In genomic region chr11:88495018-88495417, GRCm38 (mm10) we compare ENCODE assay signal across 1 mouse cellular context.
TF ChIP-seq lines count a peak whose summit lies in the region.

No protein-coding gene starts in this region.

TF ChIP-seq in CH12.LX, 34 proteins besides CTCF, POLR2A, EP300 and RAD21 (continued from another document):
- TF ChIP-seq MAZ (IDR thresholded peaks at IDR 0.05; ENCODE audit: low read depth, low read length) (0 out of 2 replicates have a peak, but pooled peaks have one; percentile 58), HCFC1 (IDR thresholded peaks at IDR 0.05; ENCODE audit: low read depth, low read length) (no peak; the same call in 1 of the 2 replicates), GABPA (IDR thresholded peaks at IDR 0.05; ENCODE audit: insufficient replicate concordance, low read depth, low read length) (no peak), ZC3H11A (IDR thresholded peaks at IDR 0.05; ENCODE audit: low read depth, low read length) (peak; percentile 9; the same call in 1 of the 2 replicates), MEF2A (IDR thresholded peaks at IDR 0.05; ENCODE audit: borderline replicate concordance, low read depth, low read length) (no peak), IRF4 (IDR thresholded peaks at IDR 0.05; ENCODE audit: low read depth, low read length) (0 out of 2 replicates have a peak, but pooled peaks have one; percentile 19), MYC (IDR thresholded peaks at IDR 0.05; ENCODE audit: low read depth, low read length) (no peak), NELFE (IDR thresholded peaks at IDR 0.05; ENCODE audit: low read depth, low read length) (no peak), SMC3 (IDR thresholded peaks at IDR 0.05; ENCODE audit: low read depth, low read length) (peak; percentile 66), ZKSCAN1 (IDR thresholded peaks at IDR 0.05; ENCODE audit: borderline replicate concordance, low read depth, low read length) (no peak), RCOR1 (conservative IDR thresholded peaks at IDR 0.05; ENCODE audit: low read depth, low read length) (no peak), KAT2A (IDR thresholded peaks at IDR 0.05; ENCODE audit: insufficient replicate concordance, low read length) (no peak), TBP (conservative IDR thresholded peaks at IDR 0.05; ENCODE audit: low read depth, low read length) (no peak), ETS1 (conservative IDR thresholded peaks at IDR 0.05; ENCODE audit: low read depth, low read length) (0 out of 2 replicates have a peak, but pooled peaks have one; percentile 7), BHLHE40 (IDR thresholded peaks at IDR 0.05; ENCODE audit: low read depth, low read length) (peak; percentile 31; the same call in 1 of the 2 replicates)
